Mouse (Mus musculus): Measurements from ENCODE around the gene Zc2hc1c. TPM values are rescaled to one million over a fixed set of nuclear protein-coding genes. Genes with fewer than 3 reads are reported as not detected.

Gene Zc2hc1c
- polyA plus RNA-seq, 1 experiment from 2014 or later, result 0.49 TPM

DNA sequence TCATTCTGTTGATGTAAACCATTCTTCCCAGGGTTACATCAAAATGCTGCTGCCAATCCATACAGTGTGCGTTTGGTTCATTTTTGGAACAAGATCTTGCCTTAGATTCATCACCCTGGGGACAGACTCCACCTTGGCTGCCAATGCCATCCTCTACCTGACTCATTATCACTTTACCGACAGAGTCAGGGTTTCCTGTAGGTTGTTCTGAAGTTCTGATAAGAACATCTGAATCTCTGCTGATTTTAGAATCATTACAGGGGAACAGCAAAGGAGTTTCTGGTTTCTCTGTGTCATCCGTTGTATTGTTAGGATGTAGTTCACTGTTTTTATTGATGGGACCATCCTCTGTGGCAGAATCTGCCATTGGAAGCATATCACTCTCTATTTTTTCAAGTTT is 22.1 kb upstream of the Zc2hc1c start:
- Histone ChIP-seq H3K9me3 (ENCODE audit: control insufficient read depth, low read length) (no peaks in the 10 kb centered on the region; the same call in 1 of the 2 replicates), H3K4me1 (replicated peaks; ENCODE audit: control insufficient read depth, insufficient read depth, low read length) (0 out of 2 replicates have a peak, but pooled peaks cover 2% of the 10 kb centered on the region), H3K27ac (ENCODE audit: low read depth, low read length) (no peak overlapping the region), H3K4me2 (no peak overlapping the region), H3K36me3 (ENCODE audit: control insufficient read depth, insufficient read depth, low read length) (peaks cover 2% of the 10 kb centered on the region; the same call in 1 of the 2 replicates), H3K27me3 (replicated peaks; ENCODE audit: control insufficient read depth, insufficient read depth, low read length) (no peaks in the 10 kb centered on the region), H3K9ac (ENCODE audit: low read depth, low read length) (no peak overlapping the region), H3K4me3 (ENCODE audit: low read depth, low read length) (no peak overlapping the region)
- WGBS, result 78% methylated on average over 3 of the region's 3 CpGs
- ATAC-seq (replicated peaks; ENCODE audit: low FRiP score) (no peak), DNase-seq (ENCODE audit: low spot score) (no peak)

DNA sequence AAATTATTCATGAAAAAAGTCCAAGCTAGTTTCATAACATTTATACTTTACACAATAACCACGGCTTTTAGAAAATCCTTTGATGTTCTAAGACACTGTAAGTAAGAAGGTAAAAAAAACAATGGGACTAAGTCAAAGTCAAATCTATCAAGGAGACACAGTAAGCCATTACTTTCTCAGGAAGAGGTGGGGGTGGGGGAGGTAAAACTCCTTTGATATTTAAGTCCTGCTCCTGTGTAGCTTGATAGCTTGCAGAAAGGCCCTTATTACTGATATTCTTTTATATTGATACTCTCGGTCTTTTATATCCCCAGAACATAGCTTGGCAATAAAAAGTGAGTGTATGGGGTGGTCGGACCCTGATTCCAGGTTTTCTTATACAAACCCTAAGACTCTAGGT is 18.6 kb upstream of the Zc2hc1c start:
- H3K4me1 ChIP-seq (replicated peaks; ENCODE audit: control insufficient read depth, insufficient read depth, low read length), result peaks cover 2% of the 10 kb centered on the region; the same call in 1 of the 2 replicates
- H3K4me3 ChIP-seq (ENCODE audit: low read depth, low read length), result peak overlapping the region; percentile 63
- 52% methylated on average over 3 of the region's 3 CpGs for WGBS
- peaks cover 6% of the 10 kb centered on the region; the same call in 1 of the 2 replicates for H3K36me3 ChIP-seq (ENCODE audit: control insufficient read depth, insufficient read depth, low read length)
- peak overlapping the region; percentile 76 for H3K9ac ChIP-seq (ENCODE audit: low read depth, low read length)
- DNase-seq (ENCODE audit: low spot score), result no peak
- H3K27me3 ChIP-seq (replicated peaks; ENCODE audit: control insufficient read depth, insufficient read depth, low read length), result no peaks in the 10 kb centered on the region
- peak overlapping the region; percentile 66; the same call in 1 of the 2 replicates for H3K27ac ChIP-seq (ENCODE audit: low read depth, low read length)
- no peak for ATAC-seq (replicated peaks; ENCODE audit: low FRiP score)
- no peaks in the 10 kb centered on the region; the same call in 1 of the 2 replicates for H3K9me3 ChIP-seq (ENCODE audit: control insufficient read depth, low read length)
- H3K4me2 ChIP-seq, result peak overlapping the region; percentile 78

DNA sequence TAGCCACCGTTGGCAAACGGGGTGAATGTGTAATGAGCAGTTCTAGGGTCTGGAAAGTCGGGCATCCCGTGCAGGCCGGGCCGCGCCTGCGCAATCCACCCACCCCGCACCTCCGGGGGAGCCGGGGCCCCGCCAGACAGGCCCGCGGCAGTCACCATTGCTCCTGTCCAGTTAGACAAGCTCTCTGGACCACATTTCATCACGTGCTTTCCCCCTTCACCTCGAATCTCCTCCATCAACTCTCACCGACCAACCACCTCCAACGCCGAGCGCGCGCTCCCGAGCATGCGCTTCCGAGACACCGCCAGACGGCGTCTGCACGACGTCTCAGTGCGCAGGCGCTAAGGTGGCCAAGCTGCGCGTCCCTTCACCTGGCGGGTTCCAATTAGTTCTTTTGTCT is 18.1 kb upstream of the Zc2hc1c start, which contains the start of gene Mlh3:
Gene Mlh3 (minus strand): TSS at position 281 of the 400 bp plus-strand sequence.
- peak; percentile 88 for ATAC-seq (replicated peaks; ENCODE audit: low FRiP score)

DNA sequence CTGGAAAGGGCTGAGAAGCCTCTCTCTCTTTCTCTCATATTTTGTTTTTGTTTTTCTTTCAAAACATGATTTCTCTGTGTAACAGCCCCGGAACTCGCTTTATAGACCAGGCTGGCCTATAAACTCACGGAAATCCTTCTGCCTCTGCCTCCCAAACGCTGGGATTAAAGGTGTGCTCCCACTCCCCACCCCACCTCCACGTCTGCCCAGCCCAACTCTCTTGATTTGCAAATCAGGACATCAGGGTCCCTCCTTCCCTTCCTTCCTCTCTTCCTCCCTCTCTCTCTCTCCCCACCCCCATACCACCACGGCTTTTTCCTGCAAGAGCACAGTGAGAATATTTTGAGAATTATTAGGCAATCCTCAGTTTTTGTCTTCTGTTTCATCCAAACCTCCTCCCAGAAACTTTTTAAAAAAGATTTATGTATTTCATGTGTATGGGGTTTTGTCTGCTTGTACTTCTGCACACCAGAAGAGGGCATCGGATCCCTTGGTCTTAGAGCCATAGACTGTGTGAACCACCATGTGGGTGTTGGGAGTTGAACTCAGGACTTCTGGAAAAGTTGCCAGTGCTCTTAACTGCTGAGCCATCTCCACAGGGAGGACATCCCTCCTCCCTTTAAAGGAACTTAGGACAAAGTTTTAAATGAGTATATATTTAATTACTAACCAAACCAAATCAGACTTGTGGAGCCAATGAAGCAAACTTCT is 17.1 kb upstream of the Zc2hc1c start:
- Histone ChIP-seq H3K4me2 (no peak overlapping the region), H3K4me3 (ENCODE audit: low read depth, low read length) (no peak overlapping the region), H3K27ac (ENCODE audit: low read depth, low read length) (no peak overlapping the region), H3K27me3 (replicated peaks; ENCODE audit: control insufficient read depth, insufficient read depth, low read length) (no peaks in the 10 kb centered on the region), H3K9me3 (ENCODE audit: control insufficient read depth, low read length) (no peaks in the 10 kb centered on the region; the same call in 1 of the 2 replicates), H3K4me1 (replicated peaks; ENCODE audit: control insufficient read depth, insufficient read depth, low read length) (peaks cover 2% of the 10 kb centered on the region; the same call in 1 of the 2 replicates), H3K9ac (ENCODE audit: low read depth, low read length) (no peak overlapping the region), H3K36me3 (ENCODE audit: control insufficient read depth, insufficient read depth, low read length) (peaks cover 4% of the 10 kb centered on the region; the same call in 1 of the 2 replicates)
- 68% methylated on average over 7 of the region's 7 CpGs for WGBS
- ATAC-seq (replicated peaks; ENCODE audit: low FRiP score) (no peak), DNase-seq (ENCODE audit: low spot score) (no peak)

More for the DNA sequence above, 18.1 kb upstream of the Zc2hc1c start, which contains the start of gene Mlh3:
- Histone ChIP-seq H3K4me3 (ENCODE audit: low read depth, low read length) (peak within 1 kb of the TSS; percentile 63), H3K4me1 (replicated peaks; ENCODE audit: control insufficient read depth, insufficient read depth, low read length) (peaks cover 2% of the 10 kb centered on the region; the same call in 1 of the 2 replicates), H3K27me3 (replicated peaks; ENCODE audit: control insufficient read depth, insufficient read depth, low read length) (no peaks in the 10 kb centered on the region), H3K9me3 (ENCODE audit: control insufficient read depth, low read length) (no peaks in the 10 kb centered on the region; the same call in 1 of the 2 replicates), H3K4me2 (peak within 1 kb of the TSS; percentile 78), H3K36me3 (ENCODE audit: control insufficient read depth, insufficient read depth, low read length) (peaks cover 6% of the 10 kb centered on the region; the same call in 1 of the 2 replicates), H3K27ac (ENCODE audit: low read depth, low read length) (peak within 1 kb of the TSS; percentile 66), H3K9ac (ENCODE audit: low read depth, low read length) (peak within 1 kb of the TSS; percentile 76)
- peak; percentile 85 for DNase-seq (ENCODE audit: low spot score)
- under 1% methylated on average over 35 of the region's 35 CpGs for WGBS

DNA sequence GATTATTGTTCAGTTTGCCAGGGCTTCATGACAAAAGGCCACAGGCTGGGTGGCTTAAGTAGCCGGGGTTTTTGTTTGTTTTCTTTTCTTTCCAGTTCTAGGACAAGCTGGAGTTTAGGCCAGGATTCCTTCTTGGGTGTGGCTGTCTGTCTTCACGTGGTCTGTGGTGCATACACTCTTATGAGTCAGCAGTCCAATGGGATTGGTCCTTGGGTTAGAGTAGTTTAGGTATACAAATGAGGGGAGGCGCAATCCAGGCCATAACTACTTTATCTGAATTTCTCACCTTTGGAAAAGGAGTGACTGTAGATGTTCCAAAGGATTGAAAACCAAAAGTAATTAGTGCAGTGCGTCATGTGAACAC is 16.6 kb upstream of the Zc2hc1c start:
- Histone ChIP-seq H3K27ac (ENCODE audit: low read depth, low read length) (no peak overlapping the region), H3K4me2 (no peak overlapping the region), H3K4me3 (ENCODE audit: low read depth, low read length) (no peak overlapping the region), H3K9me3 (ENCODE audit: control insufficient read depth, low read length) (no peaks in the 10 kb centered on the region; the same call in 1 of the 2 replicates), H3K9ac (ENCODE audit: low read depth, low read length) (no peak overlapping the region), H3K36me3 (ENCODE audit: control insufficient read depth, insufficient read depth, low read length) (peaks cover 4% of the 10 kb centered on the region; the same call in 1 of the 2 replicates), H3K4me1 (replicated peaks; ENCODE audit: control insufficient read depth, insufficient read depth, low read length) (peaks cover 2% of the 10 kb centered on the region; the same call in 1 of the 2 replicates), H3K27me3 (replicated peaks; ENCODE audit: control insufficient read depth, insufficient read depth, low read length) (no peaks in the 10 kb centered on the region)
- DNase-seq (ENCODE audit: low spot score) (no peak), ATAC-seq (replicated peaks; ENCODE audit: low FRiP score) (0 out of 2 replicates have a peak, but pooled peaks have one; percentile 48)
- WGBS, result 74% methylated on average over 4 of the region's 4 CpGs

DNA sequence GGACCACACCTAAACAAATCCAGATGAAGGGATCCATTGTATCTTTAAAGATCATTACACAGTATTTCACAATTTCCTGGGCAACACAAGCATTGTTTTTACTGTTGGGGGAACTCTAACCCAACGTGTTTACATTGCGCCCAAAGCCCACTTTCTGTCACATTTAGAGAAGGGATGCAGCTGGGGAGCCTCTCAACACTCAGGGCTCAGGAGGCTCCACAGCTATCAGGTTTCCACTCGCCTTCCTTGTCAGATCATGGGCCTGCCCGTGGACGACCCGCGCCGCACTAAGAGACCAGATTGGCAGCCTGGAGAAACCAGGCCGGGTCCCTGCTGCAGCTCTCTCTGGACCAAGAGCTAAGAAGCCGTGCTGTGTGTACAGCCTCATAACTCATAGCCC is 14.9 kb upstream of the Zc2hc1c start:
- H3K9ac ChIP-seq (ENCODE audit: low read depth, low read length), result no peak overlapping the region
- 79% methylated on average over 10 of the region's 10 CpGs for WGBS
- H3K27ac ChIP-seq (ENCODE audit: low read depth, low read length), result no peak overlapping the region
- no peak for DNase-seq (ENCODE audit: low spot score)
- no peaks in the 10 kb centered on the region for H3K27me3 ChIP-seq (replicated peaks; ENCODE audit: control insufficient read depth, insufficient read depth, low read length)
- no peak overlapping the region for H3K4me3 ChIP-seq (ENCODE audit: low read depth, low read length)
- ATAC-seq (replicated peaks; ENCODE audit: low FRiP score), result no peak
- no peaks in the 10 kb centered on the region; the same call in 1 of the 2 replicates for H3K9me3 ChIP-seq (ENCODE audit: control insufficient read depth, low read length)
- H3K4me2 ChIP-seq, result no peak overlapping the region
- peaks cover 7% of the 10 kb centered on the region for H3K4me1 ChIP-seq (replicated peaks; ENCODE audit: control insufficient read depth, insufficient read depth, low read length)
- H3K36me3 ChIP-seq (ENCODE audit: control insufficient read depth, insufficient read depth, low read length), result peaks cover 4% of the 10 kb centered on the region; the same call in 1 of the 2 replicates

DNA sequence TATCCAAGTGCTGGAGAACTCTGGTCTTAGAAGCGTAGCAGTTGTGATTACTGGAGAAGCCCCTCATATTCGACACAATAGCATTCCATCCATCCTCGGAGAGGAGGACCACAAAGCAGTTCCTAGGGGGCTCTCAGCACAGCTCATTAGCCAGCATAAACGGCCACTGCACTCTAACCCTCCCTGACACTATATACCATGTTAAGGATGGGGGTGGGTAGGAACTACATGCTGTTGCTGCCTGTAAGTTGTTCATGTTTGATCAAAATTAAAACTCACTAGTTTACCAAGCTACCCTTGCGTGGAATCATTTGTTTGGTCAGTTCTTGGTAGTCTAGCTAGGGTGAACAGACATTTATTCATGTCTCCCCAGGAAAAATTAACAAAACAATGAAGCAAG is 12.1 kb upstream of the Zc2hc1c start:
- H3K9me3 ChIP-seq (ENCODE audit: control insufficient read depth, low read length), result no peaks in the 10 kb centered on the region
- peaks cover 4% of the 10 kb centered on the region; the same call in 1 of the 2 replicates for H3K36me3 ChIP-seq (ENCODE audit: control insufficient read depth, insufficient read depth, low read length)
- no peak overlapping the region for H3K4me3 ChIP-seq (ENCODE audit: low read depth, low read length)
- H3K4me1 ChIP-seq (replicated peaks; ENCODE audit: control insufficient read depth, insufficient read depth, low read length), result peaks cover 13% of the 10 kb centered on the region
- no peak overlapping the region for H3K4me2 ChIP-seq
- no peak overlapping the region for H3K9ac ChIP-seq (ENCODE audit: low read depth, low read length)
- no peak overlapping the region for H3K27ac ChIP-seq (ENCODE audit: low read depth, low read length)
- H3K27me3 ChIP-seq (replicated peaks; ENCODE audit: control insufficient read depth, insufficient read depth, low read length), result no peaks in the 10 kb centered on the region
- DNase-seq (ENCODE audit: low spot score), result no peak
- WGBS, result 87% methylated on average over 5 of the region's 5 CpGs
- no peak for ATAC-seq (replicated peaks; ENCODE audit: low FRiP score)

DNA sequence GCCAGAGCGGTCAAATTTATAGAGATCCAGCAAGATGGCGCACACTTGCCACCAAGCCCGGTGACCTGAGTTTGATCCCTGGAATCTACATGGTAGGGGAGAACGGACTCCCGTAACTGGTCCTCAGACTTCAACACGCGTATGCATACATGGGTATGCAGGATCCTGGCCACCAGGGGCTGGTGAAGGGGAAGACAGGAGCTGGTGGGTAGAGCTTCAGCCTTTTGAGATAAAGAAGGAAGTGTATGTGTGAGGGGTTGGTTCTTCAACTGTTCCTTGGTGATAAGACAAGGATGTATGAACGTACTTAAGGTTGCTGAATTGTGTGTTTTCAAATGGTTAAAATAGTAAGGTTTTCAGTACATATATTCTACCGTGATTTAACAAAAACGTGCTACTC is 9.5 kb upstream of the Zc2hc1c start:
- Histone ChIP-seq H3K36me3 (ENCODE audit: control insufficient read depth, insufficient read depth, low read length) (peaks cover 4% of the 10 kb centered on the region; the same call in 1 of the 2 replicates), H3K9ac (ENCODE audit: low read depth, low read length) (no peak overlapping the region), H3K4me1 (replicated peaks; ENCODE audit: control insufficient read depth, insufficient read depth, low read length) (peaks cover 13% of the 10 kb centered on the region), H3K4me3 (ENCODE audit: low read depth, low read length) (no peak overlapping the region), H3K27ac (ENCODE audit: low read depth, low read length) (0 out of 2 replicates have a peak overlapping the region, but pooled peaks have one; percentile 36), H3K9me3 (ENCODE audit: control insufficient read depth, low read length) (no peaks in the 10 kb centered on the region), H3K4me2 (peak overlapping the region; percentile 74), H3K27me3 (replicated peaks; ENCODE audit: control insufficient read depth, insufficient read depth, low read length) (no peaks in the 10 kb centered on the region)
- 68% methylated on average over 10 of the region's 10 CpGs for WGBS
- ATAC-seq (replicated peaks; ENCODE audit: low FRiP score) (peak; percentile 81), DNase-seq (ENCODE audit: low spot score) (no peak)
